Mouse (Mus musculus) brain, embryonic 14.5 days (tissue): ENCODE measurements around the gene Large1.

Experiments used
- CTCF ChIP-seq: fragments of 200-500 bp; IDR thresholded peaks from 2 replicates; pipeline ENCODE4 v1.5.1; 2012; ENCODE audit warnings: inconsistent platforms, mild to moderate bottlenecking, moderate library complexity, borderline replicate concordance; ENCODE audit not compliant: insufficient read depth, insufficient read length; ENCODE audit errors: extremely low read depth
- POLR2A ChIP-seq: fragments of 200-500 bp; IDR thresholded peaks from 2 replicates; pipeline ENCODE4 v1.6.1; 2012; ENCODE audit warnings: mild to moderate bottlenecking, inconsistent platforms, borderline replicate concordance; ENCODE audit not compliant: poor library complexity, insufficient read depth, insufficient read length, severe bottlenecking; ENCODE audit errors: extremely low read depth

DNA sequence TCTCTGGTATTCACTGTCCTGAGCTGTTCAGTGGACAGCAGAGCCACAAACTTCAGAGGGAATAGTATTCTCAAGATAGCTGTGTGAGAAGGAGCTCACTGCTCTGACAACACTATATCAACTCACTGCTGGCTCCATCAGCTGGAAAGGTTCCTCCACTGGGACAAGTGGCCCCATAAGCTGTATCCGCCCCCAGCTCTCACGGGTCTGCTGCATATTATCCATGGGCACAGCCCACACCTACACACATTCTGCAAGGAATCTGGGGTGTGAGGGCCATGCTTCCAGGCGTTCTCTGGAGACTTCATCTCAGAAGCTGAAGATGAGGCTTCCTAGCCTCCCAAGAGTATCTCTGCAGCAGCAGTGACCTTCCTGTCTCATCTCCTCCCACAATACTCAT lies 50.4 kb downstream of the Large1 start:
- no peak for TF ChIP-seq CTCF
- TF ChIP-seq POLR2A, result no peak
